Mouse (Mus musculus) inflammation-experienced regulatory T-cells, adult 6 months (primary cell): Measurements from ENCODE around the gene Vmn2r15. TPM values are rescaled to one million over a fixed set of nuclear protein-coding genes. Genes with fewer than 3 reads are reported as not detected.

Experiments
- ATAC-seq: one replicate; pipeline ENCODE4 v1.8.0; 2017
- polyA plus RNA-seq, 3 experiments: library from polyadenylated mRNA; unstranded; fragments of 100-300 nt; shearing (Covaris generic); gene quantifications; one replicate each; pipeline ENCODE4 v1.2.1; 2017

Gene Vmn2r15
- not detected for polyA plus RNA-seq

- no peak for ATAC-seq
Observed at GRCm38 (mm10) chr5:109297544-109297943, at the start of gene Vmn2r15. Gene Vmn2r15 (minus strand): TSS chr5:109297644.

GRCm38 (mm10) chr5:109329862-109330261, 32.4 kb upstream of the Vmn2r15 start, which contains the start of gene Vmn2r16:
Gene Vmn2r16 (plus strand): TSS chr5:109330162.
- no peak for ATAC-seq

GRCm38 (mm10) chr5:109294655-109295054, 2.8 kb downstream of the Vmn2r15 start:
- ATAC-seq: no peak

Other genes starting within 250 kb of the Vmn2r15 start
- under 1 TPM in 2 of 3 experiments, not detected in 1; 0.15 to 0.23 TPM for gene Vmn2r11, start 238.1 kb downstream of the Vmn2r15 start, polyA plus RNA-seq
- gene Vmn2r12, start 199.7 kb downstream of the Vmn2r15 start, polyA plus RNA-seq: not detected
- gene Vmn2r13, start 105.4 kb downstream of the Vmn2r15 start, polyA plus RNA-seq: not detected
- not detected for gene Vmn2r14, start 72.9 kb downstream of the Vmn2r15 start, polyA plus RNA-seq
- gene Vmn2r16, start 32.5 kb upstream of the Vmn2r15 start, polyA plus RNA-seq: not detected
- gene Vmn2r17, start 122.0 kb upstream of the Vmn2r15 start, polyA plus RNA-seq: under 1 TPM in 1 of 3 experiments, not detected in 2; 0.08 TPM